Mouse (Mus musculus): ENCODE measurements around the gene Zfp947. TPM values are rescaled to one million over a fixed set of nuclear protein-coding genes. Genes with fewer than 3 reads are reported as not detected.
A peak's percentile ranks its signal among the peaks of the same experiment; 100 is the strongest.
"Not testable (repeated sequence)": the region's sequence is repeated elsewhere in the genome, so short reads cannot be mapped to it uniquely, and the experiment has no call there.

Gene Zfp947
- not detected in 2 replicates for total RNA-seq (2017)

- peak; percentile 36; the same call in 1 of the 2 replicates for ATAC-seq (ENCODE audit: extremely low read depth, insufficient number of reproducible peaks, low FRiP score, poor library complexity, severe bottlenecking)
Measured at GRCm38 (mm10) chr17:22165722-22166294, at the start of gene Zfp947. Zfp947 (minus strand) TSS chr17:22166190.

DNA sequence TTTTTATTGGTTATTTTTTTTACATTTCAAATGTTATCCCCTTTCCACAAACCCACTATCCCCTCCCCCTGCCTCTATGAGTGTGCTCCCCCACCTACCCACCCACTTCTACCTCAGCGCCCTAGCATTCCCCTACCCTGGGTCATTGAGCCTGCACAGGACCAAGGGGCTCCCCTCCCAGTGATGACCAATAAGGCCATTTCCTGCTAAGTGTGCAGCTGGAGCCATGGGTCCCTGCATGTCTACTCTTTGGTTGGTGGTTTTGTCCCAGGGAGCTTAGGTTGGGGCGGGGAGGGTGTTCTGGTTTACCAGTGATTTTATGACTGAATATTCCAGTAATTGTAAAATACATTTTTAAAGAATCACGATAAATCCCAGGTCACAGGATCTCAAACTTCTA, 686 bp downstream of the Zfp947 start:
- not testable (repeated sequence) for ATAC-seq (ENCODE audit: extremely low read depth, insufficient number of reproducible peaks, low FRiP score, poor library complexity, severe bottlenecking)

GRCm38 (mm10) chr17:22153951-22154350, 12.0 kb downstream of the Zfp947 start:
- not testable (repeated sequence) for ATAC-seq (ENCODE audit: extremely low read depth, insufficient number of reproducible peaks, low FRiP score, poor library complexity, severe bottlenecking)

DNA sequence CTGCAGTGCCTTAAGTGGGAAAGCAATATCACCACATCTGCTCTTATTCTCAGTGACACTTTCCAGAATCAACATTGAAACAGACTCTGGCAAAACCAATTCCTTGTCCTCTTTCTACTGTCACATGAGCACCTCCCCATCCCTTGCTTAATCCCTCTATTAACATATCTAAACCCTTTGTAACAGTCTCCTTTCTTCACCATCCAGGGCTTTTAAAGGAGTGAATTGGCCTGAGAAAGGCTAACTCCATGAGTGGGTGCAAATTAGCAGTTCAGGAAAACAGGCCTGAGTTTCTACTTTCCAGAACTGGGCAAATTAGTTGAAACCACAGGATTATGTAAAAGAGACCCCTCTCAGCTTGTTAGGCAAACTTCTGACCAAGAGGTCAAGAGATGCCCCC, 47.2 kb downstream of the Zfp947 start:
- no peak for ATAC-seq (ENCODE audit: extremely low read depth, insufficient number of reproducible peaks, low FRiP score, poor library complexity, severe bottlenecking)

Other genes starting within 250 kb of the Zfp947 start
- gene Zfp942, start 203.7 kb downstream of the Zfp947 start, total RNA-seq (2017), result 26.6 and 28.6 TPM in 2 replicates
- 55.5 and 59.1 TPM in 2 replicates for gene Zfp943, start 203.6 kb downstream of the Zfp947 start, total RNA-seq (2017)
- gene Zfp994, start 59.4 kb upstream of the Zfp947 start, total RNA-seq (2017), result 6.6 and 7.5 TPM in 2 replicates
- 11.2 and 13.0 TPM in 2 replicates for gene CT030661.1, start 148.6 kb upstream of the Zfp947 start, total RNA-seq (2017)
- 19.6 and 21.4 TPM in 2 replicates for gene Zfp944, start 195.2 kb upstream of the Zfp947 start, total RNA-seq (2017)
- gene Zfp758, start 195.3 kb upstream of the Zfp947 start, total RNA-seq (2017), result 36.2 and 43.9 TPM in 2 replicates